In genomic region chr16:95150499-95150898, GRCm38 (mm10) we compare ENCODE assay signal across 19 mouse cellular contexts.
DNase-seq lines count a peak whose midpoint lies in the region; ATAC-seq and TF ChIP-seq lines count a peak whose summit lies in the region.
"Had no signal": no experiment of that assay in that cellular context is flagged by ENCODE, and none has a peak within 500 bp of the region (broad histone marks: within the 10 kb centered on the region; RNA-seq: fewer than 3 reads in every experiment).

No protein-coding gene starts in this region.

- H3K27me3 ChIP-seq in cerebellum, adult 2 months (ENCODE audit: control insufficient read depth, insufficient read depth, low read length), result no peaks in the 10 kb centered on the region
- H3K27me3 ChIP-seq: embryonic facial prominence, embryonic 12.5 days; hindbrain, embryonic 12.5 days had no signal

- no peak for TF ChIP-seq CTCF in cerebellum, adult 2 months (IDR thresholded peaks at IDR 0.05; ENCODE audit: borderline replicate concordance, insufficient read depth, low read depth, low read length)

- H3K4me3 ChIP-seq in cerebellum, adult 2 months (replicated peaks; ENCODE audit: insufficient read depth, low read depth, low read length), result no peak overlapping the region
- H3K4me3 ChIP-seq: embryonic facial prominence, embryonic 12.5 days; hindbrain, embryonic 12.5 days had no signal

- ATAC-seq in granulocyte monocyte progenitor cell, adult 5-6 weeks (replicated peaks; ENCODE audit: poor library complexity, severe bottlenecking), result no peak

- DNase-seq in frontal cortex, postnatal 36 days (ENCODE audit: low spot score in 2 of 2), result peak; percentile 13 to 16
- DNase-seq in frontal cortex, postnatal 14 days (ENCODE audit: low spot score in 2 of 2), result no peak
- DNase-seq in right cerebral cortex, adult 2 months (ENCODE audit: low spot score in 2 of 2), result peak; percentile 18 to 21
- no peak for DNase-seq in right cerebral cortex, postnatal 4 days
- DNase-seq in NIH3T3 (ENCODE audit: low read depth), result peak; percentile 28
- DNase-seq in cerebellum, adult 2 months, result no peak
- DNase-seq: adrenal gland, postnatal 36 days; cerebellum, adult 11-12 months; cerebellum, postnatal 14 days; gastrocnemius, postnatal 14 days; kidney, adult 2 months; lung, postnatal 4 days; midbrain, embryonic 14.5 days; thymus, adult 2 months had no signal

- 74% methylated on average over 8 of the region's 8 CpGs for WGBS in cerebellum, adult 2 months

- TF ChIP-seq POLR2A in cerebellum, adult 2 months (IDR thresholded peaks at IDR 0.05; ENCODE audit: borderline replicate concordance, insufficient read depth, low read length), result no peak

- H3K4me1 ChIP-seq in cerebellum, adult 2 months (ENCODE audit: control insufficient read depth, insufficient read depth, low read length), result no peaks in the 10 kb centered on the region
- H3K4me1 ChIP-seq: embryonic facial prominence, embryonic 12.5 days; hindbrain, embryonic 12.5 days had no signal

- no peak overlapping the region for H3K27ac ChIP-seq in cerebellum, adult 2 months (ENCODE audit: insufficient read depth, low read length)
- H3K27ac ChIP-seq: embryonic facial prominence, embryonic 12.5 days; hindbrain, embryonic 12.5 days; kidney, postnatal 0 days; stomach, postnatal 0 days had no signal

Comparison
In these comparisons a context has a peak if more than half of its experiments do, and no peak if none do; other contexts are left out.
1. DNase-seq: peak in frontal cortex, postnatal 36 days (2 of 2), right cerebral cortex, adult 2 months (2 of 2) and NIH3T3 (single experiment); none in frontal cortex, postnatal 14 days (0 of 2), right cerebral cortex, postnatal 4 days (single experiment) and cerebellum, adult 2 months (0 of 2).